Mouse (Mus musculus): Measurements from ENCODE around the gene Cep128. TPM values are rescaled to one million over a fixed set of nuclear protein-coding genes. Genes with fewer than 3 reads are reported as not detected.

Gene Cep128
- total and polyA plus RNA-seq, 2 experiments from 2014 or later: 15.1 to 17.4 TPM

GRCm38 (mm10) chr12:91262801-91263200 lies 121.4 kb downstream of the Cep128 start:
- H3K36me3 ChIP-seq (replicated peaks; ENCODE audit: control insufficient read depth, insufficient read depth, low read length): peaks cover 4% of the 10 kb centered on the region; the same call in 1 of the 2 replicates
- no peak overlapping the region for H3K4me3 ChIP-seq (ENCODE audit: low read depth, low read length)
- H3K9me3 ChIP-seq (replicated peaks; ENCODE audit: control insufficient read depth, low read length): no peaks in the 10 kb centered on the region
- H3K4me2 ChIP-seq (ENCODE audit: low read depth, low read length): no peak overlapping the region
- ATAC-seq (ENCODE audit: insufficient read depth, low read depth) (no peak), DNase-seq (ENCODE audit: low spot score) (no peak)
- H3K4me1 ChIP-seq (ENCODE audit: control insufficient read depth, insufficient read depth): peaks cover 9% of the 10 kb centered on the region
- H3K9ac ChIP-seq (replicated peaks; ENCODE audit: low read depth, low read length): no peak overlapping the region
- no peak overlapping the region for H3K27ac ChIP-seq (ENCODE audit: low read depth)
- no peak for TF ChIP-seq EP300 (IDR thresholded peaks at IDR 0.05; ENCODE audit: low read depth)
- no peak for TF ChIP-seq CTCF (IDR thresholded peaks at IDR 0.05; ENCODE audit: low read depth)
- WGBS: 53% methylated on average over 3 of the region's 3 CpGs
- no peaks in the 10 kb centered on the region for H3K27me3 ChIP-seq (ENCODE audit: control insufficient read depth, insufficient read depth, low read length)

- 75% methylated on average over 7 of the region's 7 CpGs for WGBS
- no peaks in the 10 kb centered on the region for H3K27me3 ChIP-seq (ENCODE audit: control insufficient read depth, insufficient read depth, low read length)
- no peak overlapping the region for H3K27ac ChIP-seq (ENCODE audit: low read depth)
- H3K4me3 ChIP-seq (ENCODE audit: low read depth, low read length): no peak overlapping the region
- ATAC-seq (ENCODE audit: insufficient read depth, low read depth) (no peak), DNase-seq (ENCODE audit: low spot score) (no peak)
- H3K4me2 ChIP-seq (ENCODE audit: low read depth, low read length): no peak overlapping the region
- no peak overlapping the region for H3K9ac ChIP-seq (replicated peaks; ENCODE audit: low read depth, low read length)
- TF ChIP-seq EP300 (IDR thresholded peaks at IDR 0.05; ENCODE audit: low read depth): no peak
- no peak for TF ChIP-seq CTCF (IDR thresholded peaks at IDR 0.05; ENCODE audit: low read depth)
- no peaks in the 10 kb centered on the region for H3K9me3 ChIP-seq (replicated peaks; ENCODE audit: control insufficient read depth, low read length)
- H3K4me1 ChIP-seq (ENCODE audit: control insufficient read depth, insufficient read depth): no peaks in the 10 kb centered on the region
- H3K36me3 ChIP-seq (replicated peaks; ENCODE audit: control insufficient read depth, insufficient read depth, low read length): no peaks in the 10 kb centered on the region
These were observed 127.9 kb downstream of the Cep128 start for GRCm38 (mm10) chr12:91256334-91256733.

GRCm38 (mm10) chr12:91254831-91255230 lies 129.4 kb downstream of the Cep128 start:
- TF ChIP-seq EP300 (IDR thresholded peaks at IDR 0.05; ENCODE audit: low read depth): no peak
- TF ChIP-seq CTCF (IDR thresholded peaks at IDR 0.05; ENCODE audit: low read depth): no peak
- Histone ChIP-seq H3K4me3 (ENCODE audit: low read depth, low read length) (no peak overlapping the region), H3K36me3 (replicated peaks; ENCODE audit: control insufficient read depth, insufficient read depth, low read length) (no peaks in the 10 kb centered on the region), H3K4me1 (ENCODE audit: control insufficient read depth, insufficient read depth) (no peaks in the 10 kb centered on the region), H3K4me2 (ENCODE audit: low read depth, low read length) (no peak overlapping the region), H3K27me3 (ENCODE audit: control insufficient read depth, insufficient read depth, low read length) (no peaks in the 10 kb centered on the region), H3K9ac (replicated peaks; ENCODE audit: low read depth, low read length) (no peak overlapping the region), H3K27ac (ENCODE audit: low read depth) (no peak overlapping the region), H3K9me3 (replicated peaks; ENCODE audit: control insufficient read depth, low read length) (no peaks in the 10 kb centered on the region)
- DNase-seq (ENCODE audit: low spot score) (no peak), ATAC-seq (ENCODE audit: insufficient read depth, low read depth) (no peak)
- WGBS: 95% methylated on average over 6 of the region's 6 CpGs

- Histone ChIP-seq H3K4me2 (ENCODE audit: low read depth, low read length) (no peak overlapping the region), H3K9me3 (replicated peaks; ENCODE audit: control insufficient read depth, low read length) (no peaks in the 10 kb centered on the region), H3K4me3 (ENCODE audit: low read depth, low read length) (no peak overlapping the region), H3K27ac (ENCODE audit: low read depth) (no peak overlapping the region), H3K27me3 (ENCODE audit: control insufficient read depth, insufficient read depth, low read length) (no peaks in the 10 kb centered on the region), H3K9ac (replicated peaks; ENCODE audit: low read depth, low read length) (no peak overlapping the region), H3K36me3 (replicated peaks; ENCODE audit: control insufficient read depth, insufficient read depth, low read length) (no peaks in the 10 kb centered on the region), H3K4me1 (ENCODE audit: control insufficient read depth, insufficient read depth) (no peaks in the 10 kb centered on the region)
- TF ChIP-seq EP300 (IDR thresholded peaks at IDR 0.05; ENCODE audit: low read depth) (no peak), CTCF (IDR thresholded peaks at IDR 0.05; ENCODE audit: low read depth) (no peak)
- ATAC-seq (ENCODE audit: insufficient read depth, low read depth) (no peak), DNase-seq (ENCODE audit: low spot score) (no peak)
- 94% methylated on average over 7 of the region's 7 CpGs for WGBS
These were observed 163.6 kb downstream of the Cep128 start for GRCm38 (mm10) chr12:91220609-91221008.

- DNase-seq (ENCODE audit: low spot score): no peak
- ATAC-seq (ENCODE audit: insufficient read depth, low read depth): no peak
- H3K36me3 ChIP-seq (replicated peaks; ENCODE audit: control insufficient read depth, insufficient read depth, low read length): no peaks in the 10 kb centered on the region
- H3K4me1 ChIP-seq (ENCODE audit: control insufficient read depth, insufficient read depth): no peaks in the 10 kb centered on the region
- no peaks in the 10 kb centered on the region for H3K27me3 ChIP-seq (ENCODE audit: control insufficient read depth, insufficient read depth, low read length)
- H3K4me3 ChIP-seq (ENCODE audit: low read depth, low read length): no peak overlapping the region
- no peak overlapping the region for H3K9ac ChIP-seq (replicated peaks; ENCODE audit: low read depth, low read length)
- no peak overlapping the region for H3K4me2 ChIP-seq (ENCODE audit: low read depth, low read length)
- WGBS: 58% methylated on average over 3 of the region's 3 CpGs
- H3K27ac ChIP-seq (ENCODE audit: low read depth): no peak overlapping the region
- H3K9me3 ChIP-seq (replicated peaks; ENCODE audit: control insufficient read depth, low read length): no peaks in the 10 kb centered on the region; the same call in 1 of the 2 replicates
- TF ChIP-seq EP300 (IDR thresholded peaks at IDR 0.05; ENCODE audit: low read depth) (no peak), CTCF (IDR thresholded peaks at IDR 0.05; ENCODE audit: low read depth) (no peak)
These were observed 178.7 kb downstream of the Cep128 start for GRCm38 (mm10) chr12:91205550-91205949.

- ATAC-seq (ENCODE audit: insufficient read depth, low read depth): no peak
- H3K9me3 ChIP-seq (replicated peaks; ENCODE audit: control insufficient read depth, low read length): no peaks in the 10 kb centered on the region; the same call in 1 of the 2 replicates
- H3K27ac ChIP-seq (ENCODE audit: low read depth): no peak overlapping the region
- no peak overlapping the region for H3K4me2 ChIP-seq (ENCODE audit: low read depth, low read length)
- no peaks in the 10 kb centered on the region for H3K36me3 ChIP-seq (replicated peaks; ENCODE audit: control insufficient read depth, insufficient read depth, low read length)
- H3K27me3 ChIP-seq (ENCODE audit: control insufficient read depth, insufficient read depth, low read length): no peaks in the 10 kb centered on the region
- 85% methylated on average over 3 of the region's 3 CpGs for WGBS
- H3K4me3 ChIP-seq (ENCODE audit: low read depth, low read length): no peak overlapping the region
- DNase-seq (ENCODE audit: low spot score): no peak
- no peak overlapping the region for H3K9ac ChIP-seq (replicated peaks; ENCODE audit: low read depth, low read length)
- no peak for TF ChIP-seq EP300 (IDR thresholded peaks at IDR 0.05; ENCODE audit: low read depth)
- TF ChIP-seq CTCF (IDR thresholded peaks at IDR 0.05; ENCODE audit: low read depth): no peak
- H3K4me1 ChIP-seq (ENCODE audit: control insufficient read depth, insufficient read depth): no peaks in the 10 kb centered on the region
These were observed 179.9 kb downstream of the Cep128 start for GRCm38 (mm10) chr12:91204330-91204729.

Data from heart, postnatal 0 days (tissue).